Mouse (Mus musculus) midbrain, embryonic 15.5 days (tissue): ENCODE measurements at regions not wholly inside any gene's neighbourhood (a gene's known extent, or its start where the extent isn't known, plus 50 kb on each side); places are given as distances from the start of the nearest gene placed in this dataset.

Experiments
- ATAC-seq: fragments of 200-750 bp; cut with Nextera tagmentation; replicated peaks from 2 replicates; pipeline ENCODE4 v1.8.0; 2017; ENCODE audit warnings: moderate TSS enrichment
- H3K27ac ChIP-seq: fragments of 300-500 bp; sonication (generic); 2 replicates; pipeline ENCODE4 v1.5.1; 2015; ENCODE audit warnings: mild to moderate bottlenecking, inconsistent platforms
- H3K27me3 ChIP-seq: fragments of 300-500 bp; sonication (generic); replicated peaks from 2 replicates; pipeline ENCODE4 v1.6.1; 2015; ENCODE audit warnings: inconsistent platforms
- H3K36me3 ChIP-seq: fragments of 300-500 bp; sonication (generic); replicated peaks from 2 replicates; pipeline ENCODE4 v1.6.1; 2015; ENCODE audit warnings: inconsistent platforms
- H3K4me1 ChIP-seq: fragments of 300-500 bp; sonication (generic); 2 replicates; pipeline ENCODE4 v1.6.1; 2015; ENCODE audit warnings: inconsistent platforms
- H3K4me2 ChIP-seq: fragments of 300-500 bp; sonication (generic); 2 replicates; pipeline ENCODE4 v1.6.1; 2015; ENCODE audit warnings: inconsistent platforms, mild to moderate bottlenecking, moderate library complexity
- H3K4me3 ChIP-seq: fragments of 300-500 bp; sonication (generic); 2 replicates; pipeline ENCODE4 v1.5.1; 2015; ENCODE audit warnings: mild to moderate bottlenecking, inconsistent platforms
- H3K9ac ChIP-seq: fragments of 300-500 bp; sonication (generic); 2 replicates; pipeline ENCODE4 v1.6.1; 2015; ENCODE audit warnings: mild to moderate bottlenecking, inconsistent platforms
- H3K9me3 ChIP-seq: fragments of 300-500 bp; sonication (generic); 2 replicates; pipeline ENCODE4 v1.6.1; 2016; ENCODE audit warnings: inconsistent platforms
- WGBS: fragments of 180-500 bp; shearing (Covaris S2); methylation state at CpG from one replicate; pipeline ENCODE4 v1.1.7; 2015; ENCODE audit warnings: mixed read lengths; 5-methylcytosine and 5-hydroxymethylcytosine counted together

- 0 out of 2 replicates have a peak overlapping the region, but pooled peaks have one; percentile 3 for H3K4me2 ChIP-seq
- peak overlapping the region; percentile 43; the same call in 1 of the 2 replicates for H3K27ac ChIP-seq
- H3K4me3 ChIP-seq, result no peak overlapping the region
- no peaks in the 10 kb centered on the region for H3K36me3 ChIP-seq
- ATAC-seq, result 0 out of 2 replicates have a peak, but pooled peaks have one; percentile 27
- H3K9me3 ChIP-seq, result no peaks in the 10 kb centered on the region
- H3K27me3 ChIP-seq, result no peaks in the 10 kb centered on the region
- whole genome bisulfite sequencing, result 22% methylated on average over 13 of the region's 13 CpGs
- H3K9ac ChIP-seq, result no peak overlapping the region; the same call in 1 of the 2 replicates
- H3K4me1 ChIP-seq, result peaks cover 11% of the 10 kb centered on the region
These were observed 150.5 kb downstream of the Abhd5 start for GRCm38 (mm10) chr9:122501864-122502341.

GRCm38 (mm10) chr9:122521569-122521968 lies 170.2 kb downstream of the Abhd5 start:
- Histone ChIP-seq H3K4me1 (no peaks in the 10 kb centered on the region), H3K9ac (no peak overlapping the region), H3K36me3 (no peaks in the 10 kb centered on the region), H3K27ac (no peak overlapping the region), H3K4me3 (no peak overlapping the region), H3K9me3 (no peaks in the 10 kb centered on the region), H3K4me2 (no peak overlapping the region), H3K27me3 (no peaks in the 10 kb centered on the region)
- no peak for ATAC-seq
- 72% methylated on average over 5 of the region's 5 CpGs for WGBS

- no peak overlapping the region for H3K27ac ChIP-seq
- no peaks in the 10 kb centered on the region for H3K27me3 ChIP-seq
- H3K36me3 ChIP-seq, result no peaks in the 10 kb centered on the region
- no peaks in the 10 kb centered on the region for H3K9me3 ChIP-seq
- H3K4me1 ChIP-seq, result no peaks in the 10 kb centered on the region
- no peak overlapping the region for H3K4me3 ChIP-seq
- H3K4me2 ChIP-seq, result no peak overlapping the region
- no peak for ATAC-seq
- no peak overlapping the region for H3K9ac ChIP-seq
- 14% methylated on average over 10 of the region's 10 CpGs for WGBS
These were observed 174.2 kb downstream of the Abhd5 start for GRCm38 (mm10) chr9:122525621-122526055.

- no peaks in the 10 kb centered on the region for H3K4me1 ChIP-seq
- ATAC-seq, result no peak
- H3K36me3 ChIP-seq, result no peaks in the 10 kb centered on the region
- H3K9ac ChIP-seq, result no peak overlapping the region
- no peak overlapping the region for H3K4me2 ChIP-seq
- H3K27me3 ChIP-seq, result 0 out of 2 replicates have a peak, but pooled peaks cover 6% of the 10 kb centered on the region
- H3K9me3 ChIP-seq, result no peaks in the 10 kb centered on the region
- 75% methylated on average over 6 of the region's 6 CpGs for WGBS
- H3K4me3 ChIP-seq, result no peak overlapping the region
- H3K27ac ChIP-seq, result no peak overlapping the region
These were observed 176.9 kb downstream of the Abhd5 start for GRCm38 (mm10) chr9:122528267-122528666.

- no peaks in the 10 kb centered on the region for H3K36me3 ChIP-seq
These were observed 178.3 kb downstream of the Abhd5 start for GRCm38 (mm10) chr9:122529721-122530120.

GRCm38 (mm10) chr9:122531806-122532205 lies 180.4 kb downstream of the Abhd5 start:
- ATAC-seq, result no peak
- no peaks in the 10 kb centered on the region for H3K9me3 ChIP-seq
- WGBS, result 77% methylated on average over 2 of the region's 2 CpGs

More at GRCm38 (mm10) chr9:122529721-122530120, 178.3 kb downstream of the Abhd5 start:
- H3K4me1 ChIP-seq, result peaks cover 10% of the 10 kb centered on the region; the same call in 1 of the 2 replicates
- H3K27me3 ChIP-seq, result 0 out of 2 replicates have a peak, but pooled peaks cover 6% of the 10 kb centered on the region
- no peak overlapping the region for H3K4me2 ChIP-seq
- H3K9me3 ChIP-seq, result no peaks in the 10 kb centered on the region
- H3K9ac ChIP-seq, result no peak overlapping the region
- no peak overlapping the region for H3K27ac ChIP-seq
- no peak overlapping the region for H3K4me3 ChIP-seq
- ATAC-seq, result no peak

GRCm38 (mm10) chr9:122534121-122534814 lies 182.9 kb downstream of the Abhd5 start:
- peaks cover 14% of the 10 kb centered on the region; the same call in 1 of the 2 replicates for H3K4me1 ChIP-seq
- no peak overlapping the region for H3K27ac ChIP-seq
- no peak overlapping the region for H3K9ac ChIP-seq
- 0 out of 2 replicates have a peak, but pooled peaks cover 6% of the 10 kb centered on the region for H3K27me3 ChIP-seq
- H3K4me2 ChIP-seq, result no peak overlapping the region
- H3K36me3 ChIP-seq, result no peaks in the 10 kb centered on the region
- H3K4me3 ChIP-seq, result no peak overlapping the region
- no peaks in the 10 kb centered on the region for H3K9me3 ChIP-seq
- peak; percentile 52; the same call in 1 of the 2 replicates for ATAC-seq
- WGBS, result 29% methylated on average over 15 of the region's 15 CpGs

More at GRCm38 (mm10) chr9:122531806-122532205, 180.4 kb downstream of the Abhd5 start:
- H3K4me1 ChIP-seq, result peaks cover 14% of the 10 kb centered on the region; the same call in 1 of the 2 replicates
- H3K9ac ChIP-seq, result no peak overlapping the region
- 0 out of 2 replicates have a peak, but pooled peaks cover 6% of the 10 kb centered on the region for H3K27me3 ChIP-seq
- no peak overlapping the region for H3K27ac ChIP-seq
- H3K4me3 ChIP-seq, result no peak overlapping the region
- H3K36me3 ChIP-seq, result no peaks in the 10 kb centered on the region
- H3K4me2 ChIP-seq, result no peak overlapping the region

GRCm38 (mm10) chr9:122534965-122535364 lies 183.6 kb downstream of the Abhd5 start:
- no peak for ATAC-seq
- Histone ChIP-seq H3K36me3 (no peaks in the 10 kb centered on the region), H3K4me2 (no peak overlapping the region), H3K27ac (no peak overlapping the region), H3K9me3 (no peaks in the 10 kb centered on the region), H3K9ac (no peak overlapping the region), H3K4me3 (no peak overlapping the region), H3K4me1 (peaks cover 14% of the 10 kb centered on the region; the same call in 1 of the 2 replicates), H3K27me3 (0 out of 2 replicates have a peak, but pooled peaks cover 6% of the 10 kb centered on the region)
- WGBS, result 53% methylated on average over 2 of the region's 2 CpGs

GRCm38 (mm10) chr9:122540091-122540490 lies 188.7 kb downstream of the Abhd5 start:
- Histone ChIP-seq H3K9me3 (no peaks in the 10 kb centered on the region), H3K9ac (no peak overlapping the region), H3K36me3 (no peaks in the 10 kb centered on the region), H3K27ac (no peak overlapping the region), H3K4me2 (no peak overlapping the region), H3K27me3 (no peaks in the 10 kb centered on the region), H3K4me3 (no peak overlapping the region), H3K4me1 (0 out of 2 replicates have a peak, but pooled peaks cover under 1% of the 10 kb centered on the region)
- WGBS, result 49% methylated on average over 3 of the region's 3 CpGs
- no peak for ATAC-seq

- Histone ChIP-seq H3K9ac (no peak overlapping the region), H3K36me3 (no peaks in the 10 kb centered on the region), H3K4me1 (no peaks in the 10 kb centered on the region), H3K27ac (no peak overlapping the region), H3K27me3 (no peaks in the 10 kb centered on the region; the same call in 1 of the 2 replicates), H3K4me2 (no peak overlapping the region), H3K4me3 (no peak overlapping the region), H3K9me3 (no peaks in the 10 kb centered on the region)
- no peak for ATAC-seq
- 90% methylated on average over 9 of the region's 9 CpGs for WGBS
These were observed 191.1 kb upstream of the Topaz1 start for GRCm38 (mm10) chr9:122556051-122556450.

GRCm38 (mm10) chr9:122566060-122566459 lies 181.1 kb upstream of the Topaz1 start:
- Histone ChIP-seq H3K9me3 (no peaks in the 10 kb centered on the region), H3K9ac (no peak overlapping the region), H3K36me3 (no peaks in the 10 kb centered on the region), H3K27me3 (peaks cover 55% of the 10 kb centered on the region), H3K27ac (no peak overlapping the region), H3K4me2 (no peak overlapping the region), H3K4me1 (peaks cover 23% of the 10 kb centered on the region), H3K4me3 (no peak overlapping the region)
- WGBS, result 79% methylated on average over 3 of the region's 3 CpGs
- ATAC-seq, result no peak

GRCm38 (mm10) chr9:122568691-122569441 lies 178.3 kb upstream of the Topaz1 start:
- peak; percentile 69 for ATAC-seq
- Histone ChIP-seq H3K9ac (peak overlapping the region; percentile 66), H3K9me3 (no peaks in the 10 kb centered on the region), H3K36me3 (no peaks in the 10 kb centered on the region), H3K4me2 (peak overlapping the region; percentile 90), H3K27me3 (peaks cover 60% of the 10 kb centered on the region), H3K4me3 (peak overlapping the region; percentile 54), H3K4me1 (peaks cover 36% of the 10 kb centered on the region), H3K27ac (peak overlapping the region; percentile 76)
- under 1% methylated on average over 67 of the region's 68 CpGs for WGBS
